Mouse (Mus musculus) erythroblast, embryonic 14.5 days (primary cell): ENCODE measurements around the gene Asb8.

ENCODE experiments used
- GATA1 ChIP-seq: IDR thresholded peaks from 2 replicates; pipeline ENCODE4 v1.6.1; 2012; ENCODE audit warnings: low read length, inconsistent platforms, mixed read lengths
- TAL1 ChIP-seq: IDR thresholded peaks from 3 replicates; pipeline ENCODE4 v1.6.1; 2012; ENCODE audit warnings: low read length, inconsistent platforms, mixed read lengths

DNA sequence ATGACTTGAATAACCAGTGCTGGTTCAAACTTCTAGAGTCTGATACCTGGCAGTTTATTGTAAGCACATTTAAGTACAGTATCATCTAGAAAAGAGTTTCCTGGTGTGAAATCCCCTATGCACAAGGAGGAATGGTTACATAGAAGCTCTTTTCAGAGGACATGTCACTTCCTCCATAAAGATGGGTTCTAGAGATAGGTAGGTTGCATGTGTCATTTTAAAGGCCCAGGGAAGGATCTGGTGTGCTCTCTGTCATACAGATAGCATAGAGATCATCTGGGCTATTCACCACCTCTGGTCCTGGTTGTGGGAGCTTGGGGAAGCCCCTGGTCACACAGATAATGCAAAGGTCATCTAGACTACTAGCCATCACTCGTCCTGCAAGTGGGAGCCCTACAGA lies 8.2 kb downstream of the Asb8 start:
- TF ChIP-seq GATA1 (no peak), TAL1 (no peak)
